Mouse (Mus musculus) ovary, adult 18-20 months (tissue): Measurements from ENCODE around the gene Arpc4.
"Not testable (repeated sequence)": the region's sequence is repeated elsewhere in the genome, so short reads cannot be mapped to it uniquely, and the experiment has no call there.

Source experiments
- DNase-seq: peaks from one replicate; pipeline ENCODE4 v3.0.0; 2022; ENCODE audit warnings: low spot score, mixed read lengths

The Arpc4 gene

DNA sequence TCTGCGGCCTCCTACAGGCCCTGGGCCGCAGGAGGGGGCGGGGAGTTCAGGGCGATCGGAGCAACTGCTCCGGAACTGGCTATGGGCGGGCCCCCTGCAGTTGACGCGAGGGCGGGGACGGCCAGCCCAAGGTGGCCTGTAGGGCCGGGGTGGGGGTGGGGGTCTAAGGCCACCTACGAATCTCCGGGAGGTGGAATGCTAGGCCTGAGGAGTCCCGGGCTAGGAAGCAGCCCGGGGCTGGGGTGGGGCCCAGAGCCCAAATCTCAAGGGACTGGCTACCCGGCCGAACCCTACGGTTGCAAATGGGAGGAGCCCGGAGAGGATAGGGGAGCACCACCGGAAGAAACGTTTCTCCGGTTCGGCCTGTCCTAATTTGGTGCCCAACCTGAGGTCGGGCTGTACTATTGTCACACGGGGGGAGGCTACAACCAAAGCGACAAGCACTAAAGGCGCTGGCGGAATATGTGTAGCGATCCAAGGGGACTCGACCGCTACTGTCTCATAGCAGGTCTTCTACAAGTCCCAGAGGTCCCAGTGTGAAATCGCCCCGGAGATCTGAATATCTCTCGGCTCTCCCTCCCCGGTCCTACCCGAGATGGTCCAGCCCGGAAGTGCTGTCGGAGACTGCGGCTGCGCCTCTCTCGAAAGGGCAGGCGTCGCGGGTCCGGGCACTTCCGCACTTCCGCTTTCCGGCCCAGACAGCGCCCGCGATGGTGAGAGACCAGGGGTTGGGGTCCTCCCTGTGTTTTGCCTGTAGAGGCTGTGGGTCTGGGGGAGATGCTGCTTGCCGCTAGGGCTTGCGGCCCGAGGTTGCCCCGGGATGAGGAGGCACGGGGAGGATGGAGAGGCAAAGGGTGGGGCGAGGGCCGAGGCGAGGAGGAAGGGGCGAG is at the start of gene Arpc4, which contains the start of gene Tada3:
TSS of gene Arpc4 (plus strand) at position 620 of the 890 bp plus-strand sequence.
TSS of gene Tada3 (minus strand) at position 388 of the 890 bp plus-strand sequence.
- peak; percentile 86 for DNase-seq

DNA sequence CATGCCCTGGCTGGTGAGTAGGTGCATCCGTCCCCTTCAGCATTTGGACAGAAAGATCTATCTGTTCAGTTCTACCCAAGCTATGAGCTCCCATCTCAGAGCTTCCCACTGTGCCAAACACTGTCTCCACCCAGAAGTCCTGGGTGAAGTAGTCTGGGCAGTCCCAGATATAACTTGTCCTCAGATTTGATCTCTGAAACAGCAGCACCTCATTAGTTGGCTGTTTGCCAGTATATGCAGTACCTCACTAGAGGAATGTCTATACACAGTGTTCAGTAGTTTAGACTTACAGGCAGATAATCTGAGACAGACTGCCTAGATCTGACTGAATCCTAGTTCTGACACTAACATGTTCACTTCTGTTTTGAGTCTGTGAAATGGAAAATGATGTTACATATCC is 48.5 kb upstream of the Arpc4 start:
- DNase-seq, result no peak

DNA sequence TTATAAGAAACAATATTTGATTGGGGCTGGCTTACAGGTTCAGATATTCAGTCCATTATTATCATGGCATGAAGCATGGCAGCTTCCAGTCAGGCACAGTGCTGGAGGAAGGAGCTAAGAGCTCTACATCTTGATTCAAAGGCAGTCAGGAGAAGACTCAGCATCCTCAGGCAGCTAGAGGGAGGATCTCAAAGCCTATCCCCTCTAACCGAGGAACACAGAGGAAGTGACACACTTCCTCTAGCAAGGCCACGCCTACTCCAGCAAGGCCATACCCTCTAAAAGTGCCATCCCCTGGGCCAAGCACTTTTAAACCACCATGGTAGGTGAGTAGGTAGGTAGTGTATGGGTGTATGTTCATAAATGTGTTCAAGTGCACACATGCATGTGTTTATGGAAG is 47.4 kb upstream of the Arpc4 start:
- DNase-seq, result no peak

DNA sequence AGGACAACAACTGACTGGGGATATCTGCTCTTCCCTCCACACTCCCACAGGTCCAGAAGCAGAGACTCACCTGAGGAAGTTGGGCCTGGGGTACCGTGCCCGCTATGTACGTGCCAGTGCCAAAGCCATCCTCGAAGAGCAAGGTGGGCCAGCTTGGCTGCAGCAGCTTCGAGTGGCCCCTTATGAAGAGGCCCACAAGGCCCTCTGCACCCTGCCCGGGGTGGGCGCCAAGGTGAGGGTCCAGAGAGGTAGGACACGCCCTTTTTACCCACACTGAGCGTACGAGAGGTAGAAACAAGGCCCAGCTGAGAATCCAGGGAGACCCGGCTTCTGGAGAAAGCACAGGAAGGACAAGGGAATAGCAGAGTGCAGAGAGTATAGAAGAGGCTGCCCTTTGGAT is 46.2 kb upstream of the Arpc4 start:
- DNase-seq, result no peak

DNA sequence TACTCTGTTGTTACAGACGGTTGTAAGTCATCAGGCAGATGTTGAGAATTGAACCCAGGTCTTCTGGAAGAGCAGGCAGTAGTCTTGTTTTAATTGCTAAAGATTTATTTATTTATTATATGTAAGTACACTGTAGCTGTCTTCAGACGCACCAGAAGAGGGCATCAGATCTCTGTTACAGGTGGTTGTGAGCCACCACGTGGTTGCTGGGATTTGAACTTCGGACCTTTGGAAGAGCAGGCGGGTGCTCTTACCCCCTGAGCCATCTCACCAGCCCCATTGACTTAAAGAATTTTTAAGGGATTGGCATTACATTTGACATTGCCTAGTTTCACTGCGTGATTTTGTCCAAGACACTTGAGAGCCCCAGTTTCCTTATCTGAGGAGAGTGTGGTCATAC is 45.2 kb upstream of the Arpc4 start:
- not testable (repeated sequence) for DNase-seq

DNA sequence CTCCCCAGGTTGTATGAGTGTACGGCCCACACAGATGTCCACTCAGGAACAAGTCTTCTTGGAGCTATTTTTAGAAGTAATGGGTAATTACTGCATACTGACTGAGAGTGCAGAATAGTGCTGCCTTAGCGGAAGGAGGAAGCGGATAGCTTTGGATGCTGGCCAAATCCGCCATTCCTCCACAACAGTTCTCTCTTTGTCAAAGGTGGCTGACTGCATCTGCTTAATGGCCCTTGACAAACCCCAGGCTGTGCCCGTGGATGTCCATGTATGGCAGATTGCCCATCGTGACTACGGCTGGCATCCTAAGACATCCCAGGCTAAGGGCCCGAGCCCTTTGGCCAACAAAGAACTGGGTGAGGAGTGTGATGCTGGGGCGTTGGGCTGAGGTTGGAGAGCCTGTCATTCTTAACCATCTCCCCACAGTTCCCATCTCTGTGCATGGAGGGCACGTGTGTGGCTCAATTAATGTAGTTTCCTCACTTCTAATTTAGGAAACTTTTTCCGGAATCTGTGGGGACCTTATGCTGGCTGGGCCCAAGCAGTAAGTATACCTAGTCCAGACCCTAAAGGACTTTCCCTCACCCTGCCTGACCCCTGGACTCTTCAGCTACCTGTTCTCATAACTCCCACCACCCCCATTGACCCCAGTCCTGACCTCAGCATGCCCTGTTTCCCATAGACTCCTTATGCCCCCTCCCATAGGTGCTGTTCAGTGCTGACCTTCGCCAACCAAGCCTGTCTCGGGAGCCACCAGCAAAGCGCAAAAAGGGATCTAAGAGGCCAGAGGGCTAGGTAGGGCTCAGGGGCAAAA is 44.6 kb upstream of the Arpc4 start:
- no peak for DNase-seq

DNA sequence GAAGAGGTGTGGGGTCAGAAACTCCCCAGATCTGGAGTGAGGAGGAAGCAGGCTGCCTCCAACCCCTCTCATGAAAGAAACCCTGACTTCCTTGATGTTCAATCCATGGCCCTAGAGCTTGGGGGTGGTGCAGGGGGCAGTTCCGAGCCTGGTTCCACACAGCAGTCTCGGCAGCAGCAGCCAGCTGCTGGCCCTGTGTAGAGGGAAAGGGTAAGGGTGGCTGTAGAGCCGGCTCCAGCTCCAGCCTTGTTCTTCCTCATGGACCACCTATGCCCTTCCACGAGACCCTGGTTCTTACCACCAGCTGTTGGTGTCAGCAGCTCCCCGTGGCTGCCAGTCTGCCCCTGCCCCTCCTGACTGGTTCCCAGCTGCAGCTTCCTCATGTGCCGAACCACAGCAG is 43.7 kb upstream of the Arpc4 start:
- DNase-seq, result no peak

DNA sequence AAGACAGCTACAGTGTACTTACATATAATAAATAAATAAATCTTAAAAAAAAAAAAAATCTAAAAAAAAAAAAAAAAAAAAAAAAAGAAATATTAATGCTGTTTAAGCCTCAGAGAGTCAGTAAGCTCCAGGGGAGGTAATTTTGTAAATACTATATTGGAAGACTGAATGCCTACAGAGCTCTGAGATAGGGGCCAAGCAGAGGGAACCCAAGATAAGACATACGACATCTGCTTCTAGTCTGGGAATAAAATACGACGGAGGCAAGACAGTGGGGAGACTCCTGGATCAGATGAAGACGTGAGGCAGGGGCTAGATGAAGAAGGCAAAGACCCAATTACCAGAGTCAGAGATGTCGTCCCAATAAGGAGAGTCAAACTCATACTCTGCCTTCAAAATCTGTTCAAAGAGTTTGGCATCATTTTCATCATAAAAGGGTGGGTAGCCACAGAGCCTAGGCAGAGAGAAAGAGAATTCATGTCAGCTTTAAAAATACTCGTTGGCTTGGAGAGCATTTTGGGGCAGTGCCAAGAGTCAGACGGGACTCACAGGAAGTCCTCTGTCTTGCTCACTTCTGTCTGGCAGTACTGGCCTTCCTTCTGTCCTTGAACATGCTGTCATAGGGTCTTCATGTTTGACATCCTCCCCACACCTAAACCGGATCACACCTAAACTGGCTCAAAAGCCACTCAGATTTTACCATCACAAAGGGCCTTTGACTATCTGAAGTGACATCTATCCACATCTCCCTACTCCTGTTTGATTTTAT is 40.9 kb upstream of the Arpc4 start:
- no peak for DNase-seq

DNA sequence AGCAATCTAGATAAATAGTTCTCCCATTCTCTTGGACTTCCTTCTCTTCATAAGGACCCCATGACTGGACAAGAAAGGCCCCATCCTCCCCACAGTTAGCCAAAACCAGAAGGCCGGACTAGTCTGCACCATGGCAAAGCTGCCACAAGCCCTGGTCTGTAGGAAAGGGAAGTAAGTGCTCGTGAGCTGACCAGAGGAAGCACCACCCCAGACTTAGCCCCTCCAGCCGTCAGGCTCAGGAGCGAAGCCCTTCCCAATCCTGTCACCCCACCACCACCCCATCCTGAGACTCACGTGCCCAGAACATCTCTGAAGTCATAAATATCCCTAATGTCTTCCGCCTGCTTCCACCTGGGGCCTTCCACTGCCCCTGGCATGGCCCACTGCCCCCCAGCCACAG is 36.3 kb upstream of the Arpc4 start:
- DNase-seq, result no peak

DNA sequence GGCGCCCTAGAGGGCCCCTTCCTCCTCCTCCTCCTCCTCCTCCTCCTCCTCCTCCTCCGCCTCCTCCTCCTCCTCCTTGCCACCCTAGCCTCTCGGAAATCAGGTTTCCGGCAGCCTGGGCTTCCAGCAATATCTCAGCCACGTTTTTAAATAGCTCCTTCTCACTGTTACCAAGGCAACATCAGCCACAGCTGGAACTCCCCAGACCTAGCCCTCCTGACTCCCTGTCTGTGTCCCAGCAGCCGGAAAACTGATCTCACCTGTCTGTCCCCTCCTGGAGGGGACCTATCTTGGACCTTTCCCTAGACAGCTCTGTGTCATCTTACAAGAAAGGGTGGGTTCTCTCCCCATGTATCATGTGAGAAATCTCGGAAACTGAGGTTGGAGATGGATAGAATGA is 35.6 kb upstream of the Arpc4 start:
- DNase-seq, result no peak

DNA sequence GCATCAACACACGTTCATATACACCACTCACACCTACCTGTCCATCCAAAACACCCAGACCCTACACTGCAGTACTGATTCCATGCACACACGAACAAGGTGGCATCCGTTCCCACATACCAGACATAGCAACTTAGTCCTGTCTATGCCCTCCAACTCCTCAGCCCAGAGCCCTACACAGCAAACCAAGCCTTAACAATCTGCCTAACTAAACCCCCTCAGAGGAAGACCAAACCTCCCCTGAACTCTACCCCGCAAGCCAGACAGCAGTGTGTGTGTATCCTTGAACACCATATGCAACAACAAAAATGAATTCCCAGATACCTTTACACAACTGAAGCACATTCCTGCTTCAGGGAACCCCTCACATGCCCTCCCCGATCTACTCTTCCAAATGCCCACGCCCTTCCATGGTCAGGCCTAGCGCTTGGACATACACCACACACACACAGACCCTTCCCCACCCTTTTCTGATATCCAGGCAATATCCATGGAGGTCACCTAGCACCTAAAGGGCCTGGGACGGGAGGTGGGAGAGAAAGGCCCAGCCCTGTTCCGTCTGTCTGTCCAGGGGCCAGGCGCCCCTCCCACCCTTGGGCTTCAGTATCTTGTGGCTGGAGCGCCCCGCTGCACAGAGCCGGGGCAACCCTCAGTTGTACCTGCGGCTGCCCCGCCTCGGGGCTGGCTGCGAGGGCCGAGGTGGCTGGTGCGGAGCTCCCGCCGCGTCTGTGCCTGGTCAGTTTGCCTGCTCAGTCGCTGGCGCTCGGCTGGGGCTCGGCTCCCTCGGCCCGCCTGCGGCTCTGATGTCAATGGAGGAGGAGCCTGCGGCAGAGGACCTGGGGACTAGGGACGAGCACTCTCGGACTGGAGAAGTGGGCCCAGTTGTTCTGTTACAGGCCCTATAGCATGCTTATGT is 34.5 kb upstream of the Arpc4 start, which contains the start of gene Camk1:
TSS of gene Camk1 (minus strand) at position 808 of the 916 bp plus-strand sequence.
- peak; percentile 77 for DNase-seq

DNA sequence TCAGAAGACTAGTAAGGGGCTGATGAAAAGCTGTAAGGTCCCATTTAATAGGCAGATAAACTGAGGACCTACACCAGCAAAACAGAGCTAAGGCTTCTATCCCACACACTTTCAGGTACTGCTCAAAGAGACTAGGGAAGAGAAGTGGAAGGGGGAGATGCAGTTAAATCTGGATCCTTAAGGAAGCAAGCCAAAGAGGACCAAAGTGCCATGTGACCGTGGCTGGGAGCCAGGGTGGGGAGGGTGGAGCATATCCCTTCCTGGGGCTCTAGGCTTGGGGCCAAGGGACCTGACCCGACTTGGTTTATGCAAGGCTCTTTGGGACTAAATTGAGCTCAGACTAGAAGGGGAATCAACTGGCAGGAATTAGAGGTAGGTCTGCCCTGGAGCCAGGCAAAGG is 33.6 kb upstream of the Arpc4 start:
- DNase-seq, result peak; percentile 48

DNA sequence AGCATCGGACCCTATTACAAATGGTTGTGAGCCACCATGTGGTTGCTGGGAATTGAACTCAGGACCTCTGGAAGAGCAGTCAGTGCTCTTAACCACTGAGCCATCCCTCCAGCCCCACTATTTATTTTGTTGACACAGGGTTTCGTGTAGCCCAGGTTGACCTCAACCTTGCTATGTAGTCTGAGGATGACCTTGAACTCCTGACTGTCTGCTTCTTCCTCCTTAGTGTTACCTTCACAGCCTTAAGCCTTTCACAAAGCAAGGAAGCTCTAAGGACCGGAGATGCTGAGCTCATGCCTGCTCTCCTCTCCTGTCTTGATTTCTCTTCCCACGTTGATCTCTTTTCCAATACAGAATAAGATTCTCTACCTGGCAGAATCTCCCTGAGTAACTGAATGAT is 31.0 kb upstream of the Arpc4 start:
- no peak for DNase-seq

DNA sequence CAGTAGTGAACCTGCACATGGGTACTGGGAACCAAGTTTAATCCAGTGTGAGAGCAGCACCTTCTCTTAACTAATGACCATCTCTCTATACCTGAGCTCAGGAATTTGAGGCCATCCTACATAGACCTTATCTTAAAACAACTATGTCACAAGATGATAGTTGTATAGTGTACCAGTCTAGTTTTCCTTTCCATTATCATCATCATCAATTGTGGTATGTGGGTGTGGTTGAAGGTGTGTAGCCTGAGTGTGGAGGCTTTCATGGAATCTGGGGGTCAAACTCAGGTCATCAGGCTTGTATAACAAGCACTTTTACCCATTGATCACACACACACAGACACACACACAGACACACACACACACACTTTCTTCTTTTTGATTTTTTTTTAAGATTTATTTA is 27.4 kb upstream of the Arpc4 start:
- no peak for DNase-seq

DNA sequence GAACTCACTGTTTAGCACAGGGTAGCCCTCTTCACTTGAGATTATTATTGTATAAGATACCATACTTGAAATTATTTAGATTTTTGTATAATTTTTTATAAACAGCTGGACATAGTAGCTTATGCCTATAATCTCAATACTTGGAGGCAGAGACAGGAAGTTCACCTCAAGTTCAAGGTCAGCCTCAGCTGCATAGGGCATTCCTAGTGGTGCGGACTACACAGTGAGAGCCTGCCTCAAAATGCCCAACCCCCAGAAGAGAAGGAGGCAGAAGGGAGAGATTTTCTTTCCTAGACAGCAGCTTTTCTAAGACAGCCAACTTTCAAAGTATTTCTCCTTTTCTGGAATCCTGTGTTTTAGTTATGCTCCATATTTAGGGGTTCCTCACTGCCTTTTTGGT is 26.8 kb upstream of the Arpc4 start:
- no peak for DNase-seq

DNA sequence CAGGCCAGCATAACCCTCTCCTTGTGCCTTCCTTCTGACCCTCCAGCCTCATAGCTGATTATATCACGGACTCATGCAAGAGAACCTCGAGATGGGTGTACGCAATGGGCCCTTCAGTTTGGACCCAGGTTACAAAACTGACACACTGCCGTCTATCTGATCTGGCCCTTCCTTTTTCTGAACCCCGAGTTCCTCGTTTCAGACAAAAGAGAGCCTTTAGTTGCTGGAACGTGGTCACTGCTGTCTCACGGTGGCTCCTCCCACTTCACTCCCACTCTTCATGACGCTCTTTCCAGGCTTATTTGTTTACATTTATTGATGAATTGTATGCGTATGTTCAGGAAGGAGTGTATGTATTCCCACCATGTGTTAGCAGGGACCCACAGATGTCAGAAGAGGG is 26.3 kb upstream of the Arpc4 start:
- no peak for DNase-seq

DNA sequence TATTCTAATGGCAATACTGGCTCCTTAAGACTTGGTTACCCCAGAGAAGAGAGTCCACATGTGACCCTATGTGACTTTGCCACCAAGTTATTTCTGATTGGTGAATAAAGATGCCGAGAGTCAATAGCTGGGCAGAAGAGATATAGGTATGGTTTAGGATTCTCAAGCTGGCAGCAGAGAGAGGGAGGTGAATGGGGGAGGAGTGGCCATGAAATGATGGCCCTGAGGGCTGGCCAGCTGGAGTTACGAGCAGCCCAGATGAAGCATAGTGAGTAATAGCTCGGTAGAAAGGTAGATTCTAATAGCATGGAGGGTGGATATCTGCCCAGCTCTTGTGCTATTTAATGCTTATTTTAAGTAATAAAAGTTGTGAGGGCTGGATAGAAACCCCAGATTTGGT is 25.1 kb upstream of the Arpc4 start:
- no peak for DNase-seq

DNA sequence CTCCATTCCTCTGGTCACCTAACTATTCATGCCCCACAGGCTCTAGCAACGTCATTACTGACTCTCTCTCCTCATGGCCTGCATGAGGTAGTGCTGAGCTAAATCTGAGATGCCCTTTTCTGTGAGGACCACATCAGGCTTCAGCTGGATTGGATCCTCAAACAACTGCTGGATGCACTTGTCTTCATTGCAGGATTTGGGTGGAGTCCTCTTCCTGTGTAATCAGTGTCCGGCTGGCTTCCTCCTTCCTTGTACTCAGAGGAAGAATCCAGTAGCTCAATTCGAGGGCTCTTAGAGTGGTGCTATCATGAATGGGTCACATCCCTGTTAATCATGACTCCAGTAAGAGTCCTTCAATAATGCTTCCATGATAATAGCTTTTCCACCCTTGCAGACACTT is 24.2 kb upstream of the Arpc4 start:
- DNase-seq, result no peak

DNA sequence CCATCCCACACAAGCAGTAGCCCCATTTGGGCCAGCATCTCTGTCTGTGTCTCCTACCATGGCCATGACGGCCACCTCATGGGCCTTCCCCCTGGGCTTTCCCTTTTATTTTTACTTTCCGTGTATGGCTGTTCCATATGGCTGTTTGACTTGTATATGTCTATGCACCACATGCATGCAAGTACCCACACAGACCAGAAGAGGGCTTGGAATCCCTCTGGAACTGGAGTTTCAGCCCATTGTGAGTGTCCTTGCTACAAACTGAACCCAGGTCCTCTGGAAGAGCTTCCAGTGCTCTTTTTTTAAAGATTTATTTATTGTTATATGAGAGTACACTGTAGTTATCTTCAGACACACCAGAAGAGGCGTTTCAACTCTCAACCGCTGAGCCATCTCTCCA is 16.4 kb upstream of the Arpc4 start:
- DNase-seq, result no peak

DNA sequence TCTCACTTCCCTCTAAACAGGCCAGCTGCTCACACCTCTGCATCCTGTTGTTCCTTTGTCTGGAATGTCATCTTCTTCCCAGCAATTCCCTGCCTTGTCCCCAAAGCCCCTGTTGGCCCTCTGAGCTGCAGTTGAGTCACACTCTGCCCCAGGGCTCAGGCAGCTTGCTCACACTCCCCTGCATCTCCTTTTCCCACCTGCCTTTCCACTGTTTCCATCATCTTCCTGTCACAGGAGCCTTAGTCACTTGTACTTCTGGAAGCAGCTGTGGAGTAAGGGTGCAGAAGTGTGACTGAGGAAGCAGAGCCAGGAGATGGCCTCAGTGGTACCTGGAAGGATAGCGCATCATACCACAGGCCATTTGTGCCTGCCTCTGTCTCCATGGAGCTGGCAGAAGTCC is 15.7 kb upstream of the Arpc4 start:
- no peak for DNase-seq

DNA sequence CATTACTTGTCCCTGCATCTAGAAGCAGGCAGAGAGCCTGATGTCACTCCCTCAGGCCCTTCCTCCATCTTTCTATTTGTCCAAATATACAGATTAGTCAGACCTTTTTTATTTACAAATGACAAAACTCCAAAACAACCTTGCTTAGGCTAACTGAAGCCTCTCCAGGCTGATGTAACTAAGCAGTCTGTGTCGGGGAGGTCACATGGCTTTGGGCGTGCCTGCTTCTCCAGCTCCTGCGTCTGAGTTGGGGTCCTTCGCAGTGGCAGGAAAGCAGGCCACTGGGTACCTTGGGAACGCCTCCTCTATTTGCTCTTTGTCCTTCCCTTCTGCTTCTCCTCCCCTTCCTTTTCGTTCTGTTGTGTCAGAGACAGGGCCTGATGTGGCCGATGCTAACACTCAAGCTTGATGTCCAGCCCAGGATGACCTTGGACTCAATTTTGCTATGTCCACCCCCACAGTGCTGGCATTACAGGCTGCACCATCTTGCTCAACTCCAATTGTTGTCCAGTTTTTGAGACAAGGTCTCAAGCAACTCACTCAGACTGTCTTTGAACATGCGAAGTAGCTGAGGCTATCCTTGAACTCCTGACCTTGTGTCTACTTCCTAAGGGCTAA is 13.3 kb upstream of the Arpc4 start:
- no peak for DNase-seq
